Mouse (Mus musculus) kidney, adult 2 months (tissue): ENCODE results near the gene Ssx2ip. TPM values are rescaled to one million over a fixed set of nuclear protein-coding genes. Genes with fewer than 3 reads are reported as not detected.

ENCODE experiments used
- DNase-seq: peaks from one replicate; pipeline ENCODE4 v3.0.0; 2021
- H3K27ac ChIP-seq: fragments of 200-500 bp; 2 replicates; pipeline ENCODE4 v1.5.1; 2012; ENCODE audit warnings: low read depth, low read length, control low read depth, inconsistent platforms; ENCODE audit not compliant: insufficient read depth
- H3K27me3 ChIP-seq: fragments of 200-500 bp; replicated peaks from 2 replicates; pipeline ENCODE4 v1.6.1; 2012; ENCODE audit warnings: mild to moderate bottlenecking, moderate library complexity, low read length, inconsistent platforms; ENCODE audit not compliant: control insufficient read depth, insufficient read depth
- H3K36me3 ChIP-seq: fragments of 200-500 bp; 2 replicates; pipeline ENCODE4 v1.6.1; 2012; ENCODE audit warnings: mild to moderate bottlenecking, moderate library complexity, low read length, inconsistent platforms; ENCODE audit not compliant: control insufficient read depth, insufficient read depth
- H3K4me1 ChIP-seq: fragments of 200-500 bp; 2 replicates; pipeline ENCODE4 v1.6.1; 2011; ENCODE audit warnings: low read length; ENCODE audit not compliant: control insufficient read depth, insufficient read depth
- H3K4me3 ChIP-seq: fragments of 200-500 bp; 2 replicates; pipeline ENCODE4 v1.5.1; 2011; ENCODE audit warnings: mild to moderate bottlenecking, low read depth, low read length, control low read depth; ENCODE audit not compliant: insufficient read depth
- CTCF ChIP-seq: fragments of 200-500 bp; conservative IDR thresholded peaks from 2 replicates; pipeline ENCODE4 v1.5.1; 2011; ENCODE audit warnings: low read depth, mild to moderate bottlenecking, control low read depth, low read length, moderate library complexity, mixed read lengths; ENCODE audit not compliant: insufficient read depth, insufficient read length
- POLR2A ChIP-seq: fragments of 200-500 bp; IDR thresholded peaks from one replicate; pipeline ENCODE4 v1.6.1; 2011; ENCODE audit warnings: low read depth, low read length, control low read depth
- WGBS: fragments of 180-500 bp; shearing (Covaris S2); methylation state at CpG from one replicate; pipeline ENCODE4 v1.1.7; 2018; 5-methylcytosine and 5-hydroxymethylcytosine counted together
- polyA plus RNA-seq: library from polyadenylated mRNA; depleted of rRNA; stranded (reverse); fragments of >200 nt; gene quantifications from 2 replicates; pipeline ENCODE4 v1.2.3, GENCODE M21; 2012

Ssx2ip gene
- polyA plus RNA-seq, 1 experiment: 8.0 TPM

- DNase-seq: peak; percentile 33
- peak overlapping the region; percentile 94 for H3K4me3 ChIP-seq
- peak overlapping the region; percentile 78 for H3K27ac ChIP-seq
- no peak for TF ChIP-seq CTCF
- TF ChIP-seq POLR2A: no peak
- no peaks in the 10 kb centered on the region for H3K36me3 ChIP-seq
- H3K27me3 ChIP-seq: no peaks in the 10 kb centered on the region
- H3K4me1 ChIP-seq: peaks cover 16% of the 10 kb centered on the region; the same call in 1 of the 2 replicates
- WGBS: 21% methylated on average over 3 of the region's 3 CpGs
Measured at GRCm38 (mm10) chr3:146403770-146404169, 672 bp upstream of the Ssx2ip start.

- Histone ChIP-seq H3K36me3 (no peaks in the 10 kb centered on the region), H3K27ac (peak overlapping the region; percentile 73), H3K4me3 (peak overlapping the region; percentile 94), H3K4me1 (peaks cover 16% of the 10 kb centered on the region; the same call in 1 of the 2 replicates), H3K27me3 (no peaks in the 10 kb centered on the region)
- TF ChIP-seq POLR2A: no peak
- TF ChIP-seq CTCF: no peak
- DNase-seq: peak; percentile 19
- 17% methylated on average over 18 of the region's 18 CpGs for WGBS
Measured at GRCm38 (mm10) chr3:146405213-146406006, 968 bp downstream of the Ssx2ip start.

GRCm38 (mm10) chr3:146406007-146406341, 1.5 kb downstream of the Ssx2ip start:
- DNase-seq: peak; percentile 78

GRCm38 (mm10) chr3:146407086-146407721, 2.8 kb downstream of the Ssx2ip start:
- Histone ChIP-seq H3K27me3 (no peaks in the 10 kb centered on the region), H3K36me3 (no peaks in the 10 kb centered on the region), H3K27ac (peak overlapping the region; percentile 86; the same call in 1 of the 2 replicates), H3K4me1 (peaks cover 16% of the 10 kb centered on the region; the same call in 1 of the 2 replicates), H3K4me3 (peak overlapping the region; percentile 7; the same call in 1 of the 2 replicates)
- peak; percentile 59 for DNase-seq
- no peak for TF ChIP-seq CTCF
- TF ChIP-seq POLR2A: no peak
- 50% methylated on average over 16 of the region's 16 CpGs for WGBS

More at GRCm38 (mm10) chr3:146406007-146406341, 1.5 kb downstream of the Ssx2ip start:
- H3K4me1 ChIP-seq: peaks cover 16% of the 10 kb centered on the region; the same call in 1 of the 2 replicates
- no peaks in the 10 kb centered on the region for H3K27me3 ChIP-seq
- H3K27ac ChIP-seq: peak overlapping the region; percentile 86
- no peaks in the 10 kb centered on the region for H3K36me3 ChIP-seq
- peak overlapping the region; percentile 94 for H3K4me3 ChIP-seq
- TF ChIP-seq POLR2A (no peak), CTCF (no peak)
- 56% methylated on average over 5 of the region's 5 CpGs for WGBS

GRCm38 (mm10) chr3:146410114-146410513, 5.7 kb downstream of the Ssx2ip start:
- Histone ChIP-seq H3K4me3 (no peak overlapping the region), H3K27ac (no peak overlapping the region), H3K36me3 (no peaks in the 10 kb centered on the region), H3K27me3 (no peaks in the 10 kb centered on the region), H3K4me1 (peaks cover 22% of the 10 kb centered on the region; the same call in 1 of the 2 replicates)
- no peak for DNase-seq
- 79% methylated on average over 7 of the region's 7 CpGs for WGBS
- no peak for TF ChIP-seq POLR2A
- TF ChIP-seq CTCF: no peak

- 66% methylated on average over 2 of the region's 2 CpGs for WGBS
- H3K4me1 ChIP-seq: peaks cover 9% of the 10 kb centered on the region; the same call in 1 of the 2 replicates
- no peak for DNase-seq
Measured at GRCm38 (mm10) chr3:146412008-146412407, 7.6 kb downstream of the Ssx2ip start.

GRCm38 (mm10) chr3:146412480-146412879, 8.0 kb downstream of the Ssx2ip start:
- peaks cover 6% of the 10 kb centered on the region; the same call in 1 of the 2 replicates for H3K4me1 ChIP-seq
- WGBS: 94% methylated on average over 7 of the region's 7 CpGs
- no peak overlapping the region for H3K27ac ChIP-seq
- H3K36me3 ChIP-seq: no peaks in the 10 kb centered on the region
- no peak for DNase-seq
- no peak overlapping the region for H3K4me3 ChIP-seq
- no peaks in the 10 kb centered on the region for H3K27me3 ChIP-seq
- TF ChIP-seq CTCF (no peak), POLR2A (no peak)

More at GRCm38 (mm10) chr3:146412008-146412407, 7.6 kb downstream of the Ssx2ip start:
- TF ChIP-seq CTCF: no peak
- no peak for TF ChIP-seq POLR2A
- Histone ChIP-seq H3K36me3 (no peaks in the 10 kb centered on the region), H3K4me3 (no peak overlapping the region), H3K27ac (no peak overlapping the region), H3K27me3 (no peaks in the 10 kb centered on the region)
